Mouse (Mus musculus) lung, embryonic 15.5 days (tissue): ENCODE measurements around the gene Ano1. TPM values are rescaled to one million over a fixed set of nuclear protein-coding genes. Genes with fewer than 3 reads are reported as not detected.

Source experiments
- ATAC-seq: fragments of 200-750 bp; cut with Nextera tagmentation; 2 replicates; pipeline ENCODE4 v1.8.0; 2017; ENCODE audit warnings: moderate number of reproducible peaks, borderline replicate concordance; ENCODE audit not compliant: low FRiP score, low TSS enrichment; ENCODE audit errors: extremely low read depth
- H3K27ac ChIP-seq: fragments of 300-500 bp; sonication (generic); 2 replicates; pipeline ENCODE4 v1.5.1; 2015; ENCODE audit warnings: moderate library complexity, mild to moderate bottlenecking, inconsistent platforms
- H3K27me3 ChIP-seq: fragments of 300-500 bp; sonication (generic); 2 replicates; pipeline ENCODE4 v1.6.1; 2015; ENCODE audit warnings: inconsistent platforms
- H3K36me3 ChIP-seq: fragments of 300-500 bp; sonication (generic); 2 replicates; pipeline ENCODE4 v1.6.1; 2015; ENCODE audit warnings: inconsistent platforms
- H3K4me1 ChIP-seq: fragments of 300-500 bp; sonication (generic); 2 replicates; pipeline ENCODE4 v1.6.1; 2015; ENCODE audit warnings: inconsistent platforms
- H3K4me2 ChIP-seq: fragments of 300-500 bp; sonication (generic); 2 replicates; pipeline ENCODE4 v1.6.1; 2015; ENCODE audit warnings: inconsistent platforms, mild to moderate bottlenecking, moderate library complexity
- H3K4me3 ChIP-seq: fragments of 300-500 bp; sonication (generic); 2 replicates; pipeline ENCODE4 v1.5.1; 2015; ENCODE audit warnings: mild to moderate bottlenecking, inconsistent platforms
- H3K9ac ChIP-seq: fragments of 300-500 bp; sonication (generic); 2 replicates; pipeline ENCODE4 v1.6.1; 2015; ENCODE audit warnings: inconsistent platforms
- H3K9me3 ChIP-seq: fragments of 300-500 bp; sonication (generic); 2 replicates; pipeline ENCODE4 v1.6.1; 2016; ENCODE audit warnings: inconsistent platforms
- WGBS: fragments of 180-500 bp; shearing (Covaris S2); methylation state at CpG from one replicate; pipeline ENCODE4 v1.1.7; 2015; 5-methylcytosine and 5-hydroxymethylcytosine counted together
- polyA plus RNA-seq: library from polyadenylated mRNA; unstranded; fragments of >200 nt; fragmentation: Nextera tagmentation; extraction: Ambion mirVana; gene quantifications from 2 replicates; pipeline ENCODE4 v1.2.1, GENCODE M21; 2015

Gene Ano1
- polyA plus RNA-seq, 1 experiment from 2014 or later, result 90.2 TPM

- no peaks in the 10 kb centered on the region for H3K9me3 ChIP-seq
- 0 out of 2 replicates have a peak, but pooled peaks cover 4% of the 10 kb centered on the region for H3K36me3 ChIP-seq
- H3K9ac ChIP-seq, result no peak overlapping the region
- no peak overlapping the region for H3K4me2 ChIP-seq
- no peaks in the 10 kb centered on the region for H3K27me3 ChIP-seq
- H3K27ac ChIP-seq, result no peak overlapping the region
- no peak for ATAC-seq
- no peaks in the 10 kb centered on the region for H3K4me1 ChIP-seq
- WGBS, result 71% methylated on average over 6 of the region's 6 CpGs
- H3K4me3 ChIP-seq, result no peak overlapping the region
Measured at GRCm38 (mm10) chr7:144600333-144600900, 151.4 kb downstream of the Ano1 start.

- no peak for ATAC-seq
- Histone ChIP-seq H3K4me1 (no peaks in the 10 kb centered on the region), H3K9me3 (no peaks in the 10 kb centered on the region), H3K4me3 (no peak overlapping the region), H3K36me3 (peaks cover 4% of the 10 kb centered on the region; the same call in 1 of the 2 replicates), H3K27ac (no peak overlapping the region), H3K27me3 (peaks cover 5% of the 10 kb centered on the region; the same call in 1 of the 2 replicates), H3K9ac (no peak overlapping the region), H3K4me2 (no peak overlapping the region)
- 69% methylated on average over 3 of the region's 3 CpGs for WGBS
Measured at GRCm38 (mm10) chr7:144589508-144589907, 162.3 kb downstream of the Ano1 start.

GRCm38 (mm10) chr7:144587291-144587690 is 164.5 kb downstream of the Ano1 start:
- H3K9ac ChIP-seq, result no peak overlapping the region
- peaks cover 4% of the 10 kb centered on the region; the same call in 1 of the 2 replicates for H3K36me3 ChIP-seq
- no peaks in the 10 kb centered on the region for H3K9me3 ChIP-seq
- no peak for ATAC-seq
- H3K27me3 ChIP-seq, result peaks cover 6% of the 10 kb centered on the region; the same call in 1 of the 2 replicates
- H3K4me2 ChIP-seq, result no peak overlapping the region
- 38% methylated on average over 2 of the region's 2 CpGs for WGBS
- H3K27ac ChIP-seq, result no peak overlapping the region
- peaks cover 10% of the 10 kb centered on the region for H3K4me1 ChIP-seq
- H3K4me3 ChIP-seq, result no peak overlapping the region

GRCm38 (mm10) chr7:144585648-144586047 is 166.1 kb downstream of the Ano1 start:
- H3K9me3 ChIP-seq, result no peaks in the 10 kb centered on the region
- no peak overlapping the region for H3K9ac ChIP-seq
- no peak overlapping the region for H3K4me3 ChIP-seq
- peaks cover 19% of the 10 kb centered on the region for H3K4me1 ChIP-seq
- 0 out of 2 replicates have a peak, but pooled peaks cover 3% of the 10 kb centered on the region for H3K36me3 ChIP-seq
- H3K27me3 ChIP-seq, result peaks cover 6% of the 10 kb centered on the region; the same call in 1 of the 2 replicates
- WGBS, result 14% methylated on average over 6 of the region's 6 CpGs
- H3K4me2 ChIP-seq, result no peak overlapping the region
- no peak overlapping the region for H3K27ac ChIP-seq
- no peak for ATAC-seq

- Histone ChIP-seq H3K36me3 (peaks cover 11% of the 10 kb centered on the region), H3K9me3 (no peaks in the 10 kb centered on the region), H3K27ac (no peak overlapping the region), H3K4me1 (peaks cover 20% of the 10 kb centered on the region), H3K4me2 (no peak overlapping the region), H3K4me3 (no peak overlapping the region), H3K9ac (no peak overlapping the region), H3K27me3 (peaks cover 6% of the 10 kb centered on the region; the same call in 1 of the 2 replicates)
- under 1% methylated on average over 4 of the region's 4 CpGs for WGBS
- no peak for ATAC-seq
Measured at GRCm38 (mm10) chr7:144583619-144584018, 168.2 kb downstream of the Ano1 start.

- peak within 1 kb of the TSS; percentile 62 for H3K4me3 ChIP-seq
- peak within 1 kb of the TSS; percentile 89 for H3K27ac ChIP-seq
- H3K36me3 ChIP-seq, result peaks cover 11% of the 10 kb centered on the region
- peaks cover 20% of the 10 kb centered on the region for H3K4me1 ChIP-seq
- H3K9ac ChIP-seq, result peak within 1 kb of the TSS; percentile 60
- H3K27me3 ChIP-seq, result peaks cover 6% of the 10 kb centered on the region; the same call in 1 of the 2 replicates
- no peaks in the 10 kb centered on the region for H3K9me3 ChIP-seq
- H3K4me2 ChIP-seq, result peak within 1 kb of the TSS; percentile 73
- ATAC-seq, result peak; percentile 84
- 1% methylated on average over 34 of the region's 34 CpGs for WGBS
Measured at GRCm38 (mm10) chr7:144582284-144582980, 169.3 kb downstream of the Ano1 start, which contains the start of gene Fadd. Gene Fadd (minus strand): TSS chr7:144582463.

GRCm38 (mm10) chr7:144581559-144582283 is 170.1 kb downstream of the Ano1 start:
- peak; percentile 91 for ATAC-seq
- Histone ChIP-seq H3K27me3 (peaks cover 6% of the 10 kb centered on the region; the same call in 1 of the 2 replicates), H3K36me3 (peaks cover 11% of the 10 kb centered on the region), H3K27ac (peak overlapping the region; percentile 89), H3K9me3 (no peaks in the 10 kb centered on the region), H3K9ac (peak overlapping the region; percentile 60), H3K4me2 (peak overlapping the region; percentile 73), H3K4me1 (peaks cover 20% of the 10 kb centered on the region), H3K4me3 (peak overlapping the region; percentile 62)
- 1% methylated on average over 43 of the region's 43 CpGs for WGBS

GRCm38 (mm10) chr7:144577876-144578275 is 173.9 kb downstream of the Ano1 start:
- H3K9me3 ChIP-seq, result no peaks in the 10 kb centered on the region
- H3K36me3 ChIP-seq, result peaks cover 11% of the 10 kb centered on the region
- no peak overlapping the region for H3K4me2 ChIP-seq
- no peak overlapping the region for H3K27ac ChIP-seq
- ATAC-seq, result no peak
- no peaks in the 10 kb centered on the region for H3K27me3 ChIP-seq
- H3K9ac ChIP-seq, result no peak overlapping the region
- peaks cover 13% of the 10 kb centered on the region for H3K4me1 ChIP-seq
- 83% methylated on average over 5 of the region's 5 CpGs for WGBS
- H3K4me3 ChIP-seq, result no peak overlapping the region

GRCm38 (mm10) chr7:144572234-144572633 is 179.5 kb downstream of the Ano1 start:
- Histone ChIP-seq H3K36me3 (no peaks in the 10 kb centered on the region), H3K9ac (no peak overlapping the region), H3K4me1 (0 out of 2 replicates have a peak, but pooled peaks cover 7% of the 10 kb centered on the region), H3K27me3 (no peaks in the 10 kb centered on the region), H3K27ac (no peak overlapping the region), H3K4me3 (no peak overlapping the region), H3K4me2 (no peak overlapping the region), H3K9me3 (no peaks in the 10 kb centered on the region)
- 74% methylated on average over 5 of the region's 5 CpGs for WGBS
- no peak for ATAC-seq

GRCm38 (mm10) chr7:144571598-144571997 is 180.2 kb downstream of the Ano1 start:
- no peak for ATAC-seq
- H3K27ac ChIP-seq, result no peak overlapping the region

GRCm38 (mm10) chr7:144569428-144569827 is 182.3 kb downstream of the Ano1 start:
- 0 out of 2 replicates have a peak overlapping the region, but pooled peaks have one; percentile 39 for H3K27ac ChIP-seq
- 0 out of 2 replicates have a peak, but pooled peaks cover 7% of the 10 kb centered on the region for H3K4me1 ChIP-seq
- no peak overlapping the region for H3K4me3 ChIP-seq
- H3K9ac ChIP-seq, result no peak overlapping the region
- H3K27me3 ChIP-seq, result no peaks in the 10 kb centered on the region
- WGBS, result 25% methylated on average over 7 of the region's 7 CpGs
- no peak overlapping the region for H3K4me2 ChIP-seq
- no peaks in the 10 kb centered on the region for H3K9me3 ChIP-seq
- peak; percentile 70 for ATAC-seq
- no peaks in the 10 kb centered on the region for H3K36me3 ChIP-seq

More at GRCm38 (mm10) chr7:144571598-144571997, 180.2 kb downstream of the Ano1 start:
- no peak overlapping the region for H3K9ac ChIP-seq
- H3K27me3 ChIP-seq, result no peaks in the 10 kb centered on the region
- H3K4me1 ChIP-seq, result 0 out of 2 replicates have a peak, but pooled peaks cover 7% of the 10 kb centered on the region
- H3K9me3 ChIP-seq, result no peaks in the 10 kb centered on the region
- no peak overlapping the region for H3K4me3 ChIP-seq
- no peaks in the 10 kb centered on the region for H3K36me3 ChIP-seq
- no peak overlapping the region for H3K4me2 ChIP-seq
